Mouse (Mus musculus) intestine, embryonic 16.5 days (tissue): ENCODE measurements at regions not wholly inside any gene's neighbourhood (a gene's known extent, or its start where the extent isn't known, plus 50 kb on each side); places are given as distances from the start of the nearest gene placed in this dataset.

Experiments used
- ATAC-seq: fragments of 200-750 bp; cut with Nextera tagmentation; 2 replicates; pipeline ENCODE4 v1.8.0; 2017; ENCODE audit warnings: moderate TSS enrichment, moderate library complexity
- H3K27ac ChIP-seq: fragments of 300-500 bp; sonication (generic); 2 replicates; pipeline ENCODE4 v1.5.1; 2014; ENCODE audit warnings: mild to moderate bottlenecking, low read length
- H3K27me3 ChIP-seq: fragments of 300-500 bp; sonication (generic); replicated peaks from 2 replicates; pipeline ENCODE4 v1.6.1; 2014; ENCODE audit warnings: low read length, control low read depth, mixed read lengths; ENCODE audit not compliant: control insufficient read depth, insufficient read depth
- H3K36me3 ChIP-seq: fragments of 300-500 bp; sonication (generic); 2 replicates; pipeline ENCODE4 v1.6.1; 2014; ENCODE audit warnings: low read length, control low read depth; ENCODE audit not compliant: control insufficient read depth, insufficient read depth
- H3K4me1 ChIP-seq: fragments of 300-500 bp; sonication (generic); 2 replicates; pipeline ENCODE4 v1.6.1; 2014; ENCODE audit warnings: low read length, control low read depth, mixed read lengths; ENCODE audit not compliant: control insufficient read depth, insufficient read depth
- H3K4me2 ChIP-seq: fragments of 300-500 bp; sonication (generic); 2 replicates; pipeline ENCODE4 v1.6.1; 2014; ENCODE audit warnings: low read depth, low read length, control low read depth
- H3K4me3 ChIP-seq: fragments of 300-500 bp; sonication (generic); 2 replicates; pipeline ENCODE4 v1.5.1; 2014; ENCODE audit warnings: mild to moderate bottlenecking, low read length
- H3K9ac ChIP-seq: fragments of 300-500 bp; sonication (generic); 2 replicates; pipeline ENCODE4 v1.6.1; 2014; ENCODE audit warnings: low read depth, low read length
- H3K9me3 ChIP-seq: fragments of 300-500 bp; sonication (generic); 2 replicates; pipeline ENCODE4 v1.6.1; 2016; ENCODE audit warnings: low read length, control low read depth; ENCODE audit not compliant: control insufficient read depth
- WGBS: fragments of 180-500 bp; shearing (Covaris S2); extraction: QIAGEN DNeasy Blood & Tissue Kit; methylation state at CpG from one replicate; pipeline ENCODE4 v1.1.7; 2014; 5-methylcytosine and 5-hydroxymethylcytosine counted together

DNA sequence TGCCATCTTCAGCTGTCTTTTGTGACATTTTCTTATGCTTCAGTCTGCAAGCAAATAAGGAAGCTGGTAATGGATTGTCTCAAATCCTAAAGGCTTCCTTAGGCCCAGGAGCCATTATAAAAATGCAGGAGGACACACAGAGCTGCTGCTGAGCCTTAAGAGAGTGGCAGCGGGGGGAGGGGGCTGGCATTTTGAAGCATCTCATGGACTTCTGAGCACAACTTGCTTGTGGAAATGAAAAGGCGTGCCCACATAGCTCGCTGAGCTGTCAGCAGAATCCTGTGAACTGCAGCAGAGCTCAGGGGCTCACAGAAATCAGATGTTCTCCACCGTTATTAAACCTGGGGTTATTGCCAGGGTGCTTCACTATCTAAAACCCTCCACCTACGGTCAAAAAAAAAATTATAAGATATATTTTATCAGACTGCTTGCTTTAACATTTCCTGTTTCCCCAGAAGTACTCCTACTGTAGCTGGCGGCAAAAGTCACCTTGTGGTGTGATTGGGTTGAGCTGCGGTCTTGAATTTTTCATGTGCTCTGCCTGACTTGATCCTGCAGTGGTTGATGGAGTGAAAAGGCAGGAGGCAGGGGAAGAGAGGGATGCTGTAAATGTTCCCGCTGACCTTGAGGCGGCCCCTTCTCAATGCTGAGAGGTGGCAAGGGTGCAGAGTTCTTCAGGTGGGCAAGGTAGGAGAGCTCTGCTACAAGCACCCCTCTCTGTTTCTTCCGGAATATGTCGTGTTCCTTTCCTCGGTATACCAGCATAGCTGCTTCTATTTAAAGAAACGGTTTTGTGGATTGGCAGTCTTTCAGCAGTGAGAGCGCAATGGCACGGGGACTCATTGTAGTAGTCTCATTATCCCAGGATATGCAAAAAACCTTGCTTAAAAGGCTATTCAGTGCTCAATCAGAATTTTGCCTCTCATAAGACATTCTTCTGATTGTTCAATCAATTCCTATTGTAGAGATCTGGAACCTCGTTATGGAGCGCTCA lies 71.4 kb upstream of the Krr1 start:
- ATAC-seq: no peak
- Histone ChIP-seq H3K27ac (no peak overlapping the region), H3K36me3 (no peaks in the 10 kb centered on the region), H3K4me3 (no peak overlapping the region), H3K9me3 (no peaks in the 10 kb centered on the region), H3K4me2 (no peak overlapping the region), H3K27me3 (no peaks in the 10 kb centered on the region), H3K4me1 (no peaks in the 10 kb centered on the region), H3K9ac (no peak overlapping the region)
- WGBS: 80% methylated on average over 17 of the region's 17 CpGs

DNA sequence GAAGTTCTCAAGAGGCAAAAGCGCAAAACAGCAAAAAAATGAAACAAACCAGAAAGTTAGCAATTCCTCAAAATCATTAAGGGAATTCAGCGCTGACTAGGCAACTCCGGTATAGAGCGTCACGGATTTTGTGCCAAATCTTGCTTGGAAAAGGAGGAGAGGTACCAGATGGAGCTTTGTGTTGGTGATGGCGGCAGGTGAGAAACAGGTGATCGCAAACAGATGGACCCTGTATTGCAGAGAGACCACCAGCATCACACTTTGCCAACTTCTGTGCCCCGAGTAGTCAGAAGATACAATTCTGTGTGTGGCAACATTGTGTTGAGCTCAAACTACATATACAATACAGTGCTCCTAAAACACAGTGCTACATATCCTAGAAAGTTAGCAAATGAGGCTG lies 68.5 kb upstream of the Krr1 start:
- Histone ChIP-seq H3K4me2 (no peak overlapping the region), H3K4me3 (no peak overlapping the region), H3K4me1 (no peaks in the 10 kb centered on the region), H3K9ac (no peak overlapping the region), H3K9me3 (no peaks in the 10 kb centered on the region), H3K27ac (no peak overlapping the region), H3K27me3 (no peaks in the 10 kb centered on the region), H3K36me3 (no peaks in the 10 kb centered on the region)
- no peak for ATAC-seq
- 94% methylated on average over 8 of the region's 8 CpGs for WGBS

DNA sequence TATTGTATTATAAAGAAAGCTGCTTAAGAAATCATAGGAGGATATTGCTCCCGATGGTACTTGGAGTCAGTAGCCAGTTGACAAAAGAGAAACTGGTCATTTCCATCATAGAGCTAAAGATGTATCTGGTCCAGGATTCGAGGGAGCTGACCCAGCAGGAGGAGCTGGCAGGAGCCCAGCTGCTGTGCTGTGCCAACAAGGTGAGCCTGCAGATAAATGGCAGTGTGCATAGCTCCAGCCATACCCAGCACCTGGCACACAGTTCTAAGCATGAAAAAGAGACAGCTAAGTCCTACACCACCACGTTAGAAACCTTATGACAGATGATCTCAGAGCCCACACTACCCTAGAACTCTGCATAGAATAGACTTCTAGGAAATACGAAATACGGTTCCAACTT lies 64.6 kb upstream of the Krr1 start:
- H3K36me3 ChIP-seq: no peaks in the 10 kb centered on the region; the same call in 1 of the 2 replicates
- 77% methylated on average over 5 of the region's 5 CpGs for WGBS
- no peaks in the 10 kb centered on the region for H3K27me3 ChIP-seq
- H3K9ac ChIP-seq: no peak overlapping the region
- H3K27ac ChIP-seq: no peak overlapping the region
- no peaks in the 10 kb centered on the region for H3K4me1 ChIP-seq
- no peak overlapping the region for H3K4me2 ChIP-seq
- no peak for ATAC-seq
- no peak overlapping the region for H3K4me3 ChIP-seq
- no peaks in the 10 kb centered on the region for H3K9me3 ChIP-seq

DNA sequence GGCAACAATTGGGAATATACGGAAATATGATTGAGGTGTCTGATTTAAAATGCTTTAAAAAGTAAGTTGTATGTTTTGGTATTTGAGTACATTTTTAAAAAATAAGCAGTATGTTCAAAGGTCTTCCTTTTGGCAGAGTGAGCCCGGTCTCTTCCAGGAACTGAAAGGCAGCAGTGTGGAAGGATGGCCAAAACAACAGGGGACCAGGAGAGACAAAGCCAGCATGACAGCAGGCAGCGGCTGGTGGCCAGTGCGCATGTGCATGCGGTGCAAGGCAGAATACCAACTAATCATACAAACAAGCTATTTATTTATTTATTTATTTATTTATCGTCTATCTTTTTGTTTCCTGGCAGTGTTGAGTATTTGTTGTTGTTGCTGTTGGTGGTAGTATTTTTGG lies 59.9 kb upstream of the Krr1 start:
- Histone ChIP-seq H3K4me1 (no peaks in the 10 kb centered on the region), H3K9ac (no peak overlapping the region), H3K36me3 (no peaks in the 10 kb centered on the region; the same call in 1 of the 2 replicates), H3K4me2 (no peak overlapping the region), H3K27me3 (no peaks in the 10 kb centered on the region), H3K9me3 (no peaks in the 10 kb centered on the region), H3K27ac (no peak overlapping the region), H3K4me3 (no peak overlapping the region)
- WGBS: 86% methylated on average over 6 of the region's 6 CpGs
- ATAC-seq: no peak

DNA sequence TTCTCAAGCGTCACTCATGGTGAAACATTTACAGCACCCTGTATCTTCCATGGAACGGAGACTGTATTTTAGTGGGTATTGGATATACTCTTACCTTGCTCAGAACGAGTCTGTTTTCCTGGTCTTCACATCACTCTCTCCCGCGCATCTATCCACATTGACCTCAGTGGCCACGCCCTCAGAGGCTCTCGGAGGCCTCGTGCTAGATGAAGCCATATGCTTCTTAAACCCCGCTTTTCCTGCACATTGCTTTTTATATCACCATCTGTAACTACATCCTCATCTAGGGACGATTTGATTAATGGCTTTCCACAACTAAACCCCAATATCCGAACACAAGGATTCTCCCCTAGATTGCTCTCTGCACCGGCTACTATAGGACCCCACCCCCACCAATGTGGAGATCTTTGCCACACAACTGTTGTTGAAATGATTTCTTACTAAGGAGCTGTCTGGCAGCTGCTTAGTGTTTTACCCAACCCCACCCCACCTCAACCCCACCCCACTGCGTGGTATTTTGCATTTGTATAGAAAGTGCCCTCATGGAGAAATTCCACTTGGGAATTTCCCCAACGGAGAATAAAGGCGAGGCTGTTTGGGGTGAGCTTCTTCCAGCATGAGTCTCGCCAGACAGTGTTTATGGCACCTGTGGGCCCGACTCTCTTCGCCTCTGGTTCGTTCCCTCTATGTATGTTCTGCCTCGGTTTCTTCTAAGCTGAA lies 59.2 kb upstream of the Krr1 start:
- WGBS: 83% methylated on average over 20 of the region's 20 CpGs
- ATAC-seq: no peak
- no peaks in the 10 kb centered on the region; the same call in 1 of the 2 replicates for H3K36me3 ChIP-seq
- H3K9me3 ChIP-seq: no peaks in the 10 kb centered on the region
- no peaks in the 10 kb centered on the region for H3K4me1 ChIP-seq
- no peaks in the 10 kb centered on the region for H3K27me3 ChIP-seq
- H3K27ac ChIP-seq: no peak overlapping the region
- no peak overlapping the region for H3K4me3 ChIP-seq
- no peak overlapping the region for H3K9ac ChIP-seq
- no peak overlapping the region for H3K4me2 ChIP-seq

DNA sequence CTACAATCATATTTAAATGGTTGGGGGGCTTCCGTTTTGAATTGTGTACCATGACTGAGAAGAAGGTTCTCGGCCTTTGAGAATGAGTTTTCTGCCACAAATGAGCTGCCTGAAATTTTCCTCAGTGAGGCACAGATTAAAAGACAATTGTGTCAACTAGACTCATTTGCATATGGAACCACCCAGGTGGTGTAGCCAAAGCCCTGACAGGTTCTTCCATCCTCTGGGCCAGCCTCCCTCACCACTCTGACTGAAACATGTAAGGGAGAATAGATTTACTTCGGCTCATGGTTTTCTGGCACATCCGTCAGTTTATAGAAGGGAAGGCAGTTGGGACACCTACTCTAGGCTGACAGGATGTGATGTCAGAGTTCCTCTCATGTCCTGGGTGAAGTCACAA lies 58.2 kb upstream of the Krr1 start:
- Histone ChIP-seq H3K4me1 (no peaks in the 10 kb centered on the region), H3K27me3 (no peaks in the 10 kb centered on the region), H3K27ac (no peak overlapping the region), H3K36me3 (no peaks in the 10 kb centered on the region; the same call in 1 of the 2 replicates), H3K9me3 (no peaks in the 10 kb centered on the region), H3K4me3 (no peak overlapping the region), H3K4me2 (no peak overlapping the region), H3K9ac (no peak overlapping the region)
- 87% methylated on average over 4 of the region's 4 CpGs for WGBS
- no peak for ATAC-seq

- no peak overlapping the region for H3K4me2 ChIP-seq
- H3K9me3 ChIP-seq: no peaks in the 10 kb centered on the region
- H3K36me3 ChIP-seq: no peaks in the 10 kb centered on the region
- H3K4me1 ChIP-seq: no peaks in the 10 kb centered on the region
- H3K27me3 ChIP-seq: no peaks in the 10 kb centered on the region
- H3K9ac ChIP-seq: no peak overlapping the region
- WGBS: 81% methylated on average over 3 of the region's 3 CpGs
- no peak overlapping the region for H3K4me3 ChIP-seq
- H3K27ac ChIP-seq: no peak overlapping the region
- no peak for ATAC-seq
Observed at GRCm38 (mm10) chr10:111918071-111918507, 54.4 kb upstream of the Krr1 start.

GRCm38 (mm10) chr10:111919475-111919874 lies 53.0 kb upstream of the Krr1 start:
- Histone ChIP-seq H3K27ac (no peak overlapping the region), H3K9me3 (no peaks in the 10 kb centered on the region)

DNA sequence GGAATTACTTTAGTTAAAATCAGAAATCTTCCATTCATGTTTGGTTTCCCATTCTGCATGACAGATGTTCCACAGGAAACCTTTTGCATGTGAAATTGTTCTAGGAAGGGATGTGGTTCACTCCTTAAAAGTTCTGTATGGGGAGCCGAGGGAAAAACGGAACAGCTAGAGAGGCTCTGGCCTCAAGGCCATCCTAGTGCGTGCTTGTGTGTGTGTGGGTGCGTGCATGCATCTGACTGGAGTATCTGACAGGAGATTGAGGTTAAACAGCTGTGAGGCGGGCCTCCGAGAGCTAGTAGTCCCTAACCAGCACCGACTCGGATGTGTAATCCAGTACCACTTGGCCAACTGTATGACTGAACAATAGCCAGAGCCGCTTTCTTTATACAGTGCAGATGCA lies 51.0 kb upstream of the Krr1 start:
- H3K4me3 ChIP-seq: no peak overlapping the region
- H3K9ac ChIP-seq: no peak overlapping the region
- H3K4me2 ChIP-seq: no peak overlapping the region
- H3K4me1 ChIP-seq: no peaks in the 10 kb centered on the region
- WGBS: 72% methylated on average over 9 of the region's 9 CpGs
- no peak for ATAC-seq
- H3K27ac ChIP-seq: no peak overlapping the region
- no peaks in the 10 kb centered on the region for H3K27me3 ChIP-seq
- H3K9me3 ChIP-seq: no peaks in the 10 kb centered on the region
- no peaks in the 10 kb centered on the region for H3K36me3 ChIP-seq

More at GRCm38 (mm10) chr10:111919475-111919874, 53.0 kb upstream of the Krr1 start:
- Histone ChIP-seq H3K36me3 (no peaks in the 10 kb centered on the region), H3K4me2 (no peak overlapping the region), H3K9ac (no peak overlapping the region), H3K27me3 (no peaks in the 10 kb centered on the region), H3K4me3 (no peak overlapping the region), H3K4me1 (no peaks in the 10 kb centered on the region)
- WGBS: 84% methylated on average over 2 of the region's 2 CpGs
- no peak for ATAC-seq
